Mouse (Mus musculus) telencephalon, adult 2 months (tissue): Measurements from ENCODE around the gene Kcnab2.

Experiments used
- DNase-seq: peaks from one replicate; pipeline ENCODE4 v3.0.0-alpha.2; 2011; ENCODE audit warnings: low read depth, low spot score

Kcnab2 gene

DNA sequence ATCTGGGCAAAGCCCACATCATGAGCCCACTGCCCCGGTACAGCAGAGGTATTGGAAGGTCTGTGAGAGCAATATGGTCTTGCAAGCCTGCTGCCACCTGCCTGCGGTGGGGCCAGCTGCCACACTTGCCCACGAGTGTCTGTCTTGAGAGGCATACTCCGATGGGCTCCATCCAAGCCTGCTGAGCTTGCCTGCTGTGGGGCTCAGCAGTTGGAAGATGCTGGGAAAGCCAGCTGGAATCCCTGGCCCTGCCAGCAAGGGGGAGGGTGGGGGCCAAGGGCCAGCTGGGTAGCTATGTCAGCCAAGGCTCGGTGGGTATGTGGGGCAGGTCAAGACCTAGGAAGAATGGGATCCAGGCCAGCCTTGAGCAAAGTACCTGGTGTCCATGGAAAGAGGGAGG, 85.5 kb downstream of the Kcnab2 start:
- peak; percentile 47 for DNase-seq

DNA sequence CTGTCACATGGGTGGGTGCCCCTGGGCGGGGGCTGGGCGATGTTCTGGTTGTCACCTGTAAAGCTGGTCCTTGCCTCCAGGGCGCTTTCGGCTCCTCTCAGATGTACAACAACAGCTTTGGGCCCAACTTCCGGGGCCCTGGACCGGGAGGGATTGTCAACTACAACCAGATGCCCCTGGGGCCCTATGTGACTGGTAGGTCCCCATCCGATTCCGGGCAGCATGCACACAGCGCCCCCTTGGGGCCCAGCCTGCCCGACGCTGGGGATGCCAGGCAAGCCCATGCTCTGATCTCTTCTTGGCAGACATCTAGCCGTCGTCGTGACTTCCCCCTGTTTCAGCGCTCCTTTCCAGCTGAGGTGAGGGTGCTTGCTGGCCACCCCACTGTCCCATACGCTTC, 92.0 kb downstream of the Kcnab2 start:
- DNase-seq = no peak

DNA sequence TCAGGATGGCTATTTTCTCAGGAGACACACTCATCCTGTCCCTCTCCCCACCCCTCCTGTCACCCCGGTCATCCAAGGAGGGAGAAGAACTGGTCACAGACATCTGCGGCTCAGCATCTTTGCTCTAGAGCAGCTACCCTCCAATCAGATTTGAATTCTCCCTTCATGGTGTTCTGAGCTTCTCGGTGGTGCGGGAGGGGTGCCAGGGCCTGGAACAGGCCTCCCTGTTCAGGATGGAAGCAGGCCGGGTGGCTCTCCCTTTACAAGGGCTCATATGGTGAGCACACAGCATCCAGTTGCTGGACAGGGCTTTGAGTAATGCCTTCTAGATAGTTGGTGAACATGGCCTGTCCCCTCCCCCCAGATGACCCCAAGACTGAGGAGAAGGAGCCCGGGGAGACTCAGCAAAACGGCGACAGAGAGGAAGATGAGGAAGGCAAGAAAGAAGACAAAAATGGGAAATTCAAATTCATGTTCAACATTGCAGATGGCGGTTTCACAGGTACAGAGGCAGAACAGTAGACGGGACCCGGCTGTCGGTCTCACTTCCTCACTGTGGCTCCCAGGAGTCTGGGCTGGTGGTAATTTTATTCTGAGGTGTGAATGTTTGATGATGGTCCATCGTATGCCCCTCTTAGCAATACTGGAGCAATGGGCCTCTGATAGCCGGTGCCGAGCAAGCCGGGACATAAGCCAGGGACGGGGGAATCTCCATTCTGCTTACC, 95.0 kb downstream of the Kcnab2 start:
- no peak for DNase-seq

DNA sequence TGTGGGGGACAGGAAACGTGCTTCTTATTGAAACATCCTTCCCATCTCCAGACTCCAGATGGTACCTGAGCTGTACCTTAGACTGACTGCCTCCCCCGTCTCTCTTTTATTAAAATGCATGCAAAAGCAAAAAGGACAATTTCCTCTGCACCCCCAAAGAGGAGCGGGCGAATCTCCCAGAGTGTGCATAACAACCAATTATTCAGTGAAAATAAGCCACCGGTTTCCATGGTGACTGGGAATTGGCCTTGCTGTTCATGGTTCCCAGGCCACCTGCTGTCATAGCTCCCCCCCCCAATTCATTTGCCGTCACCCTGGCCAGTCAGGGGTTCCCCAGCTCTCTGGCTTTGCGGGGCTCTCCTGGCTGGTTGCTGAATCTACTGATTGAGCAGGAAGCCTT, 112.4 kb downstream of the Kcnab2 start:
- DNase-seq = peak; percentile 49

DNA sequence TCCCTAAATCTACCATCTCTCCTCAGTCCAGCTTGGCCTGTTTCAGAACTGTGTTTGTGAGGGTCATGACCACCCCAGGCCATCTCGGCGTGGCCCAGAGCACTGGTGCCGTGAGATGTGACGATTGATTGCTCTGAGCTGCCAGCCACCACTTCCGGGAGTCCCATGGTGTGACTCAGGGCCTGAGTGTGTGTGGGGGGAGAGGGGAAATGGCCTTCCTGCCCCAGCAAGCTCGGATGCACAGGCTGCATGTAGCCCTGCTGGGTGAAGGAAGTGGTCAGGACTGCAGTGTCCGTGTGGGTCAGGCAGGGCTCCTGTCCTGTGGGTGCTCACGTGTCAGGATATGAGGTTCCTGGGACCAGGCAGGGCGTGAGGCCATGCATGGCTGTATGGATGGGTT, 115.5 kb downstream of the Kcnab2 start:
- no peak for DNase-seq

DNA sequence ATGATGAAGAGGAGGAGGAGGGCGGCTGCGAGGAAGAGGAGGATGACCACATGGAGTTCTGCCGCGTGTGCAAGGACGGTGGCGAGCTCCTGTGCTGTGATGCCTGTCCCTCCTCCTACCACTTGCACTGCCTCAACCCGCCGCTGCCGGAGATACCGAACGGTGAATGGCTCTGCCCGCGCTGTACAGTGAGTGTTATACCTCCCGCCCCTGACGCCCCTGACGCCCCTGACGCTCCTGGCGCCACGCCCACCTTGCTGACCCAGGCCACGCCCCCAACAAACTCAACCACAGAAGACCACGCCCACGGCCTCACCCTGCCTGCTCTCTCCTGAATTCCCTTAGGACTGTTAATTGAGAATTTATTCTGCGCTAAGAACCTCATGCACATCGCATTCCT, 116.8 kb downstream of the Kcnab2 start:
- no peak for DNase-seq

DNA sequence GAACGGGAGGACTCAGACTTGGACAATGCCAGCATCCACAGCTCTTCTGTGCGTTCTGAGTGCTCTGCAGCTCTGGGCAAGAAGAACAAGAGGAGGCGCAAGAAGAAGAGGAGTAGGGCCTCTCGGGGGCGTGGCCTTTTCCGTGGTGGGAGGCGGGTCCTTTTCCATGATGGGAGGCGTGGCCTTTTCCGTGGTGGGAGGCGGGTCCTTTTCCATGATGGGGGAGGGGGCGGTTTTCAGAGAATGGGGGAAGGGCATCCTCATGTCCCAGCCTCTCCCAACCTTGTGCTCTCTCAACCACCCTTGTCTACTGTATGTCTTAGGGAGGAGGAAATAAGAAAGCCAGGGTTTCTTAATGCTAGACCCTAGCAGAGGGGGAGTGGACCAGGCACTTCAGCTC, 118.0 kb downstream of the Kcnab2 start:
- DNase-seq = no peak

DNA sequence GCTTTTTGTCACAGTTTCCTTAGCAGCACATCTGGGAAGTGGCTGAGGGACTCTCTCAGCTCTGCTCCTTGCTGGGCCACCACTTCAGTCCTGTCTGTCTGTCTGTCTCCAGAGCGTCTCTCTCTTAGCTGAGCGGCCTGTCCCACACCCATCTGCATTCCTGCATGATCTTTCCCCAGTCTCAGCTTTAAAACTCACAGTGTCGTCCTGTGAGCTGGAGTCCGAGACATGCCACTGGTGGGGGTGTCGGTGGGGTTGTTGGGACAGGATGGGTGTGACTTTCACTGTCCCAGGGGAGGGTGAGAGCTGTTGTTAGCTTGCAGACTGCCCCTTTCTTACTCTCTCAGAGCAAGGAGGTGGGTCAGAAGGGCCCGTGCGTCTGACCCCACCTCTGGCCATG, 122.0 kb downstream of the Kcnab2 start:
- no peak for DNase-seq

DNA sequence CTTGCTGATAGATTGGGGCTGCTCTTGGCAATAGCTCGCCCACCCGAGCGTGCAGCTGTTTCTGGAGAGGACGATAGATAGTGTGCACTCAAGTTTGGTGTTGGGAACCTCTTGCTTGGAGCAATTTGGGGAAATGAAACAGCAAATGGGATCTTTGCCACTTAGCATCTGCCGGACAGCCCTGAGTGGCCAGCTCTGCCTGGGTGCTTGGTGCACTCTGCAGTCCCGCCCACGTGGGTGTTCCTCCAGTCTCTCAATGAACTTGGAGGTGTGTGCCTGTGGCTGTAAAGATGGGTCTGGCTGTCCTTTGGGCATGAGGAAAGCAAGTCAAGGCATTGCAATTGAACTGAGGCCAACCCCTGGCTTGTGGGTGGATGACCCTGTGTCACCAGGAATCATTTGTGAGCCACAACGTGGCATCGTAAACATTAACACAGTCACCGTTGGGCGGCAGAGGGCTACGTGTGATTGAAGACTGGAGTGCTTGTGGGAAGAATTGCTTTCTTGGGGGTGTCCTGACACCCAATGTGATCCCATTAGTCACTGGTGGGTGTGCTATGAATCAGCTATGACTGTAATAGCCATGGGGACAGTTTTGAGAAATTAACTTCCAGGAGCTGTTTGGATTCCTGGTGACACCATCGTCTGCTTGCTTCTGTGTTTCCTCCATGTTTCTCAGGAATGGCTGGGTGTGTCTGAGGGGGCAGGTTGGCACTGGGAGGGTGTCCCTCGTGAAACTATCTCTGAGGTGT, 123.6 kb downstream of the Kcnab2 start:
- DNase-seq = no peak

DNA sequence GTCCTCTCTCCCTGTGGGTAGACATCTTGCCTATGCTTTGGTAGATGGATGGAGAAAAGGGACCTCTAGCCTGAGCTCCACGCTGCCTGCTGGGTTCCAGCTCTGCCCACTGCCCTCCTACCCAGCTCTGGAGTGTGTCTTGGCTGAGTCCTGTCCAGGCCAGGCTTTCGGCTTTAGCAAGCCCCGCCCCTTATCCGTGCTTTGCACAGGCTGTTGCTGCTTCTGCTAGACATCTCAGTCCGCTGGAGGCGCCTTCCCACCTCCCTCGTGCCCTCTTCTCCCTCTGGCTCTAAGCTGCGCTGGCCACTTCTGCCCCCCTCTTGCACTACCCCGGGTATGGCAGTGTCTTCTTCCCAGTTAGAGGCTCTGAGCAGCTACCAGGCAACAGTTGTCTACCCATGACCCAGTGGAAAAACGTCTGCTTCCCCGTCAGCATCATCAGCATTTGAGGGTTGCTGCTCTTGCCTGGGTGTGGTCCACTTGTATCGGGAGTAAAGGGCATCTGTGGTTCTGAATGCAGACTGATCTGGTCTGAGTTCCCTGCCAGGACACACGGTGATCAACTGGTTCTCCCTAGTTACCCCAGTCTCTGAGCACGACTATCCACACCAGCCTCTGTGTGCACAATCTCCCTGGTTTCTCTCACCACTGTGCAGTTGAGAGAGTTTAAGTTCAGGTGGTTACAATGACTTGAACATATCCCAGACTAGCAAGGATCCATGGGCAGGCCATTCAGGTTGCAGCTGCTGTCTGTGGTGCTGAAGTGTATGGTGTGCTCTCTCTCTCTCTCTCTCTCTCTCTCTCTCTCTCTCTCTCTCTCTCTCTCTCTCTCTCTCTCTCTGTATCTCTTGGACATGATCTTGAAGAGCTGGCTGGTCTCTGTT, 126.0 kb downstream of the Kcnab2 start:
- no peak for DNase-seq

DNA sequence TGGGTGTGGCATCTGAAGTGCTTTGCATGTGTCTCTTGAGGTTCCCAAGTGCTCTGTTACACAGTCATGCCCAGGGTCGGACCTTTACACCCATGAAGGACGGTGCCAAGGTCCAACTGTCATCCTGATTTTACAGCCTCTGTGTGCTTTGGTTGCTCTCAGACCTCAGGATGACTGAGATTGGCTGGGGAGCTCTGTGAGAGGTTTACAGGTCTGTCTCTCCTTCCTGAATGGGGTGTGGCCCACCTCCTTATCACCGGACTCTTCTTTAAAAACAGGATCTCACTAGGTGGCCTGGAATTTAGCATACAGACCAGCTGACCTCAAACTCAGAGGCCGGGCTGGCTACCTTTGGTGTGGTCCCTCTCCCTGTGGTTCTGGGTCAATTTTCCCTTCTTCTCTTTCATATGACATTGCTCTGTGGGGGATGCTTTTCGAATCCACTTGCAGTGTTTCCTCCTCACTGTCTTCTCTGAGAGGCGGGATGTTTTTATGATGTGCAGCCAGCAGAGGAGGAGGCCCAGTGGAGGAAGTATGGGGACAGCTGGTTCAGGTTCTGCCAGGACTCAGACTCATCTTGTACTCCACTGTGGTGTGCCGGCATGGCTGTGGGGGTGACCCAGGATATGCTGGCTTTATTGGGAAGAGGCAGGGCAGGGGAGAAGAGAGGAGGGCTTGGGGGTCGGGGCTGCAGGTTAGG, 126.8 kb downstream of the Kcnab2 start:
- peak; percentile 62 for DNase-seq

DNA sequence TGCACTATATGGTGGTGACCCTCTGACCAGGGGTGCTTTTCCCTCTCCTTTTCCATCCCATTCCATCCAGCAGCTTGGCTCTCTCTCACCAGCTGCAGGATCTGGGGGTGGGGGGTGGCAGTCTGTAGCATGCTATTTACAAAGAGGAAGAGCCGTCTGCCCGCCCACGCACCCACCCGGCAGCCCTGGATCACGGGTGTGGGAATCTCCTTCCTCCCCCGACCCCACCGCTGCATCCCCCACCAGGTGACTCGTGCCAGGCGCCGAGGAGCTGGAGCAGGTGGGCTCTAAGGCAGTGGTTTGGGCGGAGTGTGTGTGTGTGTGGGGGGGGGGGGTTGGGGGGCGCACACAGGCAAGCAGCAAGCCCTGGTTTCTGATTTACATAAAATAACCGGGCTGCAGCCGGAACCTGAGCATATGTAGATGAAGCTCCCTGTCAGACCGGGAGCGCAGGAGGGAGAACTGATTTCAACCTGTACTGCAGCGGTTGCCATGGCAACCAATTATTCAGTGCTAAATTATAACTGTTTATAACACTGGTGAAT, 127.8 kb downstream of the Kcnab2 start:
- DNase-seq = peak; percentile 95

DNA sequence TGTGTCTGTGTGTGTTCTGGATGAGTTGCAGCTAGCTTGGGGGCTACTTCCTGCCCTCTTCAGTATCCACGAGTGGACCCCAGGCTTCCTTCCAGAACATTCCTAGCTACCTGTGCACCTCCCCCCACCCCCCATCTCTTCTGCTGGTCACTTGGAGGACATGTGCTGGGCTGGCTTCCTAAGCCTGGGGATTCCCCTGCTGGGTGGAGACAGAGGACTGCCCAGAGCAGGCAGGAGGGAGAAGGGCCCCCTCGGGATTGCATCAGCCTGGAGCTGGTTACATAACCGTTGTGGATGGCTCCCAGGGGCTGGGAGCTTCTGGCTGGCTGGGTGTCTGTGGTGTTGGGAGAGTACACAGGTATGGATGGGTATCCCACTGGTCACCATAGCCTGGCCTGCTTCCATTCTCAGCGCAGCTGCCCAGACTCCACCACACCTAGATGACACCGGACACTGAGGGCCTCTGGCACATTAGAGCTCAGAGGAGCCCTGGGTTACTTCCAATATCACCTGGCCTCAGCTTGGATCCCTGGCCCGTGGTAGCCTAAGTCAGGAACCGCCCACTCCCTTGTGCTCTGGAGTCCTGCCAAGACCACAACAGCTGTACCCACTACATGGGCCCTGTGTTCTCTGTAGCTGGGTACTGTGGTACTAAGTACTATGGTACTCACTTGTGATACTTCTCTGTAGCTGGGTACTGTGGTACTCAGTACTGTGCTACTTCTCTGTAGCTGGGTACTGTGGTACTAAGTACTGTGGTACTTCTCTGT, 132.4 kb downstream of the Kcnab2 start:
- DNase-seq = peak; percentile 58

DNA sequence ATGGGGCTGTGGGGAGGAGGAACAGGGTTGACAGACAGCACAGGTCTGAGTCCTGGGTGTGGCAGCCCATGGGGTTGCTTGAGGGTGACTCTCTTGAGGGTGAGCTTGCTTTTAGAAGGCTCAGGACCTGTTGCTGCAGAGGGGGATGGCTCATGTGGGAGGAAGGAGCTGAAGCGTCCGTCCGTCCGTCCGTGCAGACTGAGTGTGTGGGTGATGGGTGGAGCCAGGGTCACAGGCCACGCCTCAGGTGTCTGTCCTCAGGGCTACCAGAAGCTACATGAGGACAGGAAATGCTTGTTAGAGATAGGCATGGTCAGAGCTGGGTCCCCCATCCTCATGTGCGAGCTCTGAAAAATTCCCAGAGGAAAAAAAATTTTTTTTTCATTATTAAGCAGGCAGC, 133.0 kb downstream of the Kcnab2 start:
- no peak for DNase-seq

DNA sequence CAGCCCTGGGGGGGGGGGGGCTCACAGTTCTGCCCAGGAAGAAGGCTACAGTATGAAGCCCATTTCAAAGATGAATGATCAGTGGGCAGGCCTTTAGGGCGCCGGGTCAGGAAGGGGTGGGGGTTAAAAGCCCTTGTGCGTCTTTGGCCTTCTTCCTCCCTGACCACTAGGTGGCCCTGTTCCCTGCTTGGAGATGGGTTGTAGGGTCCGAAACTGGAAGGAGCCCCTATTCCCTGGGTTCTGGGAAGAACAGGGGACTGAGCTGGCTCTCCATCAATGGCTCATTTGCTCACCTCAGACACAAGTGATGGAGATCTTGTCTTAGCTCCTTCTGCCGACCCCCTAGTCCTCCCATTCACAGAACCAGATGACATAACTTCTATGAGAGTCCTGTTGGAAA, 134.4 kb downstream of the Kcnab2 start:
- no peak for DNase-seq
